Mouse (Mus musculus): ENCODE data around the gene Ptpn23.

DNA sequence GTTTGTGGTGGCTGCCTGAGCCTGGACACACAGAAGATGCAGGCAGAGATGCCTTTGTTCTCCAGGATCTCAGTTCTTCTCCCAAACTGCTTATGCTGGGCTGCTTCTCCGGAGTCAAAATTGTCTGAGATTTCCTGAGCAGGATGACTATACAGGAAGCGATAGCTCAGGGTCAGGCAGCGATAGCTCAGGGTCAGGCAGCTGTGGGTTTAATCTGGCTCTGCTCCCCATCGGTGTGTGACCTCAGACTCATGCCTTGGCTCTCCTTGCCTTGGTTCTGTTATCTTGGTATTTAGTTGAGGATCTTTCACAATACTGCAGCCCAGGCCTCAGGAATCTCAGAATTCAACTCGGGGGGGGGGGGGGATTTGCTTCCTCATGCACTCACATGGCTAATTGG lies 41.3 kb downstream of the Ptpn23 start:
- TF ChIP-seq TAL1 (IDR thresholded peaks at IDR 0.05; ENCODE audit: low read length) (no peak), GATA1 (IDR thresholded peaks at IDR 0.05; ENCODE audit: low read length) (no peak)
